Mouse (Mus musculus) hindbrain, embryonic 13.5 days (tissue): Measurements from ENCODE around the gene Cyp4v3. TPM values are rescaled to one million over a fixed set of nuclear protein-coding genes. Genes with fewer than 3 reads are reported as not detected.
A peak's percentile ranks its signal among the peaks of the same experiment; 100 is the strongest.
"Not testable (repeated sequence)": the region's sequence is repeated elsewhere in the genome, so short reads cannot be mapped to it uniquely, and the experiment has no call there.

Experiments used
- ATAC-seq: fragments of 200-750 bp; cut with Nextera tagmentation; 2 replicates; pipeline ENCODE4 v1.8.0; 2017; ENCODE audit warnings: moderate TSS enrichment; ENCODE audit not compliant: low FRiP score
- H3K27ac ChIP-seq: fragments of 300-500 bp; sonication (generic); 2 replicates; pipeline ENCODE4 v1.5.1; 2015; ENCODE audit warnings: inconsistent platforms, mild to moderate bottlenecking, moderate library complexity
- H3K27me3 ChIP-seq: fragments of 300-500 bp; sonication (generic); 2 replicates; pipeline ENCODE4 v1.6.1; 2015; ENCODE audit warnings: mild to moderate bottlenecking, inconsistent platforms
- H3K36me3 ChIP-seq: fragments of 300-500 bp; sonication (generic); 2 replicates; pipeline ENCODE4 v1.6.1; 2015; ENCODE audit warnings: mild to moderate bottlenecking, inconsistent platforms
- H3K4me1 ChIP-seq: fragments of 300-500 bp; sonication (generic); replicated peaks from 2 replicates; pipeline ENCODE4 v1.6.1; 2015; ENCODE audit warnings: inconsistent platforms
- H3K4me2 ChIP-seq: fragments of 300-500 bp; sonication (generic); 2 replicates; pipeline ENCODE4 v1.6.1; 2015; ENCODE audit warnings: inconsistent platforms, mild to moderate bottlenecking, moderate library complexity
- H3K4me3 ChIP-seq: fragments of 300-500 bp; sonication (generic); 2 replicates; pipeline ENCODE4 v1.5.1; 2015; ENCODE audit warnings: mild to moderate bottlenecking, inconsistent platforms
- H3K9ac ChIP-seq: fragments of 300-500 bp; sonication (generic); 2 replicates; pipeline ENCODE4 v1.6.1; 2015; ENCODE audit warnings: mild to moderate bottlenecking, inconsistent platforms
- H3K9me3 ChIP-seq: fragments of 300-500 bp; sonication (generic); 2 replicates; pipeline ENCODE4 v1.6.1; 2016; ENCODE audit warnings: inconsistent platforms
- WGBS: fragments of 180-500 bp; shearing (Covaris S2); methylation state at CpG from one replicate; pipeline ENCODE4 v1.1.7; 2015; 5-methylcytosine and 5-hydroxymethylcytosine counted together
- polyA plus RNA-seq: library from polyadenylated mRNA; unstranded; fragments of >200 nt; fragmentation: Nextera tagmentation; extraction: Ambion mirVana; gene quantifications from 2 replicates; pipeline ENCODE4 v1.2.1, GENCODE M21; 2015

Cyp4v3 gene
- polyA plus RNA-seq, 1 experiment from 2014 or later: 1.8 TPM

GRCm38 (mm10) chr8:45345031-45345430 is 12.0 kb upstream of the Cyp4v3 start:
- H3K4me1 ChIP-seq: no peaks in the 10 kb centered on the region
- no peak overlapping the region for H3K9ac ChIP-seq
- 19% methylated on average over 6 of the region's 6 CpGs for WGBS

GRCm38 (mm10) chr8:45344298-45344697 is 11.3 kb upstream of the Cyp4v3 start:
- Histone ChIP-seq H3K4me2 (no peak overlapping the region), H3K27me3 (no peaks in the 10 kb centered on the region), H3K4me1 (no peaks in the 10 kb centered on the region), H3K9me3 (no peaks in the 10 kb centered on the region), H3K4me3 (no peak overlapping the region), H3K36me3 (peaks cover 11% of the 10 kb centered on the region), H3K27ac (no peak overlapping the region), H3K9ac (no peak overlapping the region)
- WGBS: 92% methylated on average over 8 of the region's 8 CpGs
- ATAC-seq: no peak

More at GRCm38 (mm10) chr8:45345031-45345430, 12.0 kb upstream of the Cyp4v3 start:
- H3K36me3 ChIP-seq: peaks cover 11% of the 10 kb centered on the region
- no peak overlapping the region for H3K27ac ChIP-seq
- ATAC-seq: peak; percentile 71; the same call in 1 of the 2 replicates
- H3K4me3 ChIP-seq: no peak overlapping the region
- no peaks in the 10 kb centered on the region for H3K27me3 ChIP-seq
- H3K4me2 ChIP-seq: no peak overlapping the region
- no peaks in the 10 kb centered on the region for H3K9me3 ChIP-seq

GRCm38 (mm10) chr8:45341630-45342628 is 8.9 kb upstream of the Cyp4v3 start:
- H3K9me3 ChIP-seq: no peaks in the 10 kb centered on the region
- 92% methylated on average over 12 of the region's 12 CpGs for WGBS
- ATAC-seq: no peak
- H3K4me1 ChIP-seq: no peaks in the 10 kb centered on the region
- H3K27me3 ChIP-seq: no peaks in the 10 kb centered on the region
- H3K4me3 ChIP-seq: no peak overlapping the region
- H3K36me3 ChIP-seq: no peaks in the 10 kb centered on the region
- H3K4me2 ChIP-seq: no peak overlapping the region
- no peak overlapping the region for H3K9ac ChIP-seq
- H3K27ac ChIP-seq: no peak overlapping the region

GRCm38 (mm10) chr8:45333493-45333892 is 477 bp upstream of the Cyp4v3 start:
- H3K36me3 ChIP-seq: no peaks in the 10 kb centered on the region
- WGBS: 4% methylated on average over 8 of the region's 8 CpGs
- peaks cover 22% of the 10 kb centered on the region; the same call in 1 of the 2 replicates for H3K27me3 ChIP-seq
- H3K4me3 ChIP-seq: peak overlapping the region; percentile 62
- H3K27ac ChIP-seq: no peak overlapping the region
- H3K9me3 ChIP-seq: no peaks in the 10 kb centered on the region
- H3K4me2 ChIP-seq: peak overlapping the region; percentile 97
- 0 out of 2 replicates have a peak, but pooled peaks have one; percentile 27 for ATAC-seq
- H3K9ac ChIP-seq: peak overlapping the region; percentile 71
- peaks cover 13% of the 10 kb centered on the region for H3K4me1 ChIP-seq

GRCm38 (mm10) chr8:45330856-45331255 is 2.2 kb downstream of the Cyp4v3 start:
- no peak overlapping the region for H3K4me2 ChIP-seq
- WGBS: 83% methylated on average over 3 of the region's 3 CpGs

GRCm38 (mm10) chr8:45329206-45329980 is 3.6 kb downstream of the Cyp4v3 start:
- peaks cover 22% of the 10 kb centered on the region; the same call in 1 of the 2 replicates for H3K27me3 ChIP-seq
- no peak for ATAC-seq
- 94% methylated on average over 6 of the region's 6 CpGs for whole genome bisulfite sequencing

More at GRCm38 (mm10) chr8:45330856-45331255, 2.2 kb downstream of the Cyp4v3 start:
- no peak overlapping the region for H3K27ac ChIP-seq
- H3K4me3 ChIP-seq: no peak overlapping the region
- no peak overlapping the region for H3K9ac ChIP-seq
- no peak for ATAC-seq
- no peaks in the 10 kb centered on the region for H3K9me3 ChIP-seq
- H3K36me3 ChIP-seq: no peaks in the 10 kb centered on the region
- peaks cover 13% of the 10 kb centered on the region for H3K4me1 ChIP-seq
- H3K27me3 ChIP-seq: peaks cover 22% of the 10 kb centered on the region; the same call in 1 of the 2 replicates

GRCm38 (mm10) chr8:45327076-45327475 is 5.9 kb downstream of the Cyp4v3 start:
- H3K27me3 ChIP-seq, H3K27ac ChIP-seq, H3K4me2 ChIP-seq, H3K9me3 ChIP-seq, H3K4me3 ChIP-seq, H3K9ac ChIP-seq, H3K36me3 ChIP-seq, H3K4me1 ChIP-seq, ATAC-seq: not testable (repeated sequence)

More at GRCm38 (mm10) chr8:45329206-45329980, 3.6 kb downstream of the Cyp4v3 start:
- Histone ChIP-seq H3K9ac (no peak overlapping the region), H3K4me2 (no peak overlapping the region), H3K4me1 (peaks cover 13% of the 10 kb centered on the region), H3K27ac (no peak overlapping the region), H3K9me3 (no peaks in the 10 kb centered on the region), H3K4me3 (no peak overlapping the region), H3K36me3 (no peaks in the 10 kb centered on the region)

- Histone ChIP-seq H3K9me3 (no peaks in the 10 kb centered on the region), H3K4me2 (no peak overlapping the region), H3K27me3 (no peaks in the 10 kb centered on the region), H3K9ac (no peak overlapping the region), H3K27ac (no peak overlapping the region), H3K4me3 (no peak overlapping the region), H3K36me3 (no peaks in the 10 kb centered on the region), H3K4me1 (no peaks in the 10 kb centered on the region)
- WGBS: 82% methylated on average over 4 of the region's 4 CpGs
- ATAC-seq: no peak
These were observed 8.9 kb downstream of the Cyp4v3 start for GRCm38 (mm10) chr8:45324151-45324550.

- Histone ChIP-seq H3K27ac (no peak overlapping the region), H3K27me3 (no peaks in the 10 kb centered on the region), H3K9ac (no peak overlapping the region), H3K4me3 (no peak overlapping the region), H3K4me2 (no peak overlapping the region), H3K36me3 (no peaks in the 10 kb centered on the region), H3K4me1 (no peaks in the 10 kb centered on the region), H3K9me3 (no peaks in the 10 kb centered on the region)
- 89% methylated on average over 2 of the region's 2 CpGs for WGBS
- ATAC-seq: no peak
These were observed 11.7 kb downstream of the Cyp4v3 start for GRCm38 (mm10) chr8:45321365-45321764.

- H3K9me3 ChIP-seq: no peaks in the 10 kb centered on the region
- no peak overlapping the region for H3K4me3 ChIP-seq
- no peaks in the 10 kb centered on the region for H3K36me3 ChIP-seq
- no peak overlapping the region for H3K4me2 ChIP-seq
- no peaks in the 10 kb centered on the region for H3K4me1 ChIP-seq
- ATAC-seq: no peak
- WGBS: 85% methylated on average over 1 of the region's 1 CpGs
- no peak overlapping the region for H3K9ac ChIP-seq
- H3K27me3 ChIP-seq: no peaks in the 10 kb centered on the region
- no peak overlapping the region for H3K27ac ChIP-seq
These were observed 12.1 kb downstream of the Cyp4v3 start for GRCm38 (mm10) chr8:45320930-45321329.

- Histone ChIP-seq H3K9ac (no peak overlapping the region), H3K4me2 (no peak overlapping the region), H3K4me3 (no peak overlapping the region), H3K36me3 (no peaks in the 10 kb centered on the region), H3K27me3 (no peaks in the 10 kb centered on the region), H3K9me3 (no peaks in the 10 kb centered on the region), H3K27ac (no peak overlapping the region), H3K4me1 (no peaks in the 10 kb centered on the region)
- WGBS: 87% methylated on average over 4 of the region's 4 CpGs
- no peak for ATAC-seq
These were observed 22.0 kb downstream of the Cyp4v3 start for GRCm38 (mm10) chr8:45310967-45311366.

- 91% methylated on average over 13 of the region's 13 CpGs for WGBS
- Histone ChIP-seq H3K27me3 (no peaks in the 10 kb centered on the region), H3K9me3 (no peaks in the 10 kb centered on the region), H3K4me1 (no peaks in the 10 kb centered on the region), H3K9ac (no peak within 1 kb of the TSS), H3K27ac (no peak within 1 kb of the TSS), H3K36me3 (no peaks in the 10 kb centered on the region), H3K4me3 (no peak within 1 kb of the TSS), H3K4me2 (no peak within 1 kb of the TSS)
- ATAC-seq: no peak
These were observed 24.6 kb downstream of the Cyp4v3 start, which contains the start of gene Gm45753 for GRCm38 (mm10) chr8:45308366-45308765. Gene Gm45753 (minus strand): TSS chr8:45308466.
